Mouse (Mus musculus) kidney, postnatal 10 days (tissue): Measurements from ENCODE around the gene Wnt10a.
A peak's percentile ranks its signal among the peaks of the same experiment; 100 is the strongest.
"Not testable (repeated sequence)": the region's sequence is repeated elsewhere in the genome, so short reads cannot be mapped to it uniquely, and the experiment has no call there.

Experiments used
- DNase-seq: peaks from one replicate; pipeline ENCODE4 v3.0.0; 2021; ENCODE audit warnings: mixed read lengths

The Wnt10a gene

GRCm38 (mm10) chr1:74816612-74817199 is 25.4 kb downstream of the Wnt10a start:
- DNase-seq = peak; percentile 96

GRCm38 (mm10) chr1:74817219-74817618 is 25.9 kb downstream of the Wnt10a start:
- no peak for DNase-seq

- no peak for DNase-seq
Observed at GRCm38 (mm10) chr1:74818509-74818908, 27.2 kb downstream of the Wnt10a start.

GRCm38 (mm10) chr1:74823598-74823997 is 32.3 kb downstream of the Wnt10a start:
- not testable (repeated sequence) for DNase-seq

- peak; percentile 24 for DNase-seq
Observed at GRCm38 (mm10) chr1:74824518-74825302, 33.4 kb downstream of the Wnt10a start.

GRCm38 (mm10) chr1:74830061-74830460 is 38.7 kb downstream of the Wnt10a start:
- no peak for DNase-seq

- DNase-seq = no peak
Observed at GRCm38 (mm10) chr1:74833255-74833654, 41.9 kb downstream of the Wnt10a start.

- DNase-seq = no peak
Observed at GRCm38 (mm10) chr1:74843090-74843489, 51.8 kb downstream of the Wnt10a start.

- no peak for DNase-seq
Observed at GRCm38 (mm10) chr1:74846341-74846740, 55.0 kb downstream of the Wnt10a start.

- DNase-seq = no peak
Observed at GRCm38 (mm10) chr1:74848946-74849345, 57.6 kb downstream of the Wnt10a start.

GRCm38 (mm10) chr1:74850251-74850650 is 58.9 kb downstream of the Wnt10a start:
- DNase-seq = no peak

GRCm38 (mm10) chr1:74851001-74851775 is 59.9 kb downstream of the Wnt10a start:
- no peak for DNase-seq
